Mouse (Mus musculus) megakaryocyte, embryonic 14.5 days (primary cell): ENCODE data around the gene Srgn. TPM values are rescaled to one million over a fixed set of nuclear protein-coding genes. Genes with fewer than 3 reads are reported as not detected.
A peak's percentile ranks its signal among the peaks of the same experiment; 100 is the strongest.

Source experiments
- H3K27me3 ChIP-seq: replicated peaks from 2 replicates; pipeline ENCODE3; 2012; ENCODE audit warnings: inconsistent platforms
- H3K36me3 ChIP-seq: replicated peaks from 2 replicates; pipeline ENCODE3; 2012; ENCODE audit warnings: low read length, inconsistent platforms, mixed read lengths
- H3K4me1 ChIP-seq: 2 replicates; pipeline ENCODE4 v1.6.1; 2012; ENCODE audit warnings: inconsistent platforms
- H3K4me3 ChIP-seq: replicated peaks from 2 replicates; pipeline ENCODE3; 2012; ENCODE audit warnings: moderate library complexity, mild to moderate bottlenecking, inconsistent platforms
- H3K9me3 ChIP-seq: 2 replicates; pipeline ENCODE4 v1.6.1; 2012; ENCODE audit warnings: inconsistent platforms
- FLI1 ChIP-seq: IDR thresholded peaks from 2 replicates; pipeline ENCODE4 v1.6.1; 2012; ENCODE audit warnings: low read length, inconsistent platforms, mixed read lengths
- GATA1 ChIP-seq: IDR thresholded peaks from 3 replicates; pipeline ENCODE4 v1.6.1; 2012; ENCODE audit warnings: mixed read lengths, low read length, inconsistent platforms, borderline replicate concordance
- polyA plus RNA-seq: library from polyadenylated mRNA; stranded (reverse); fragments of >175 nt; gene quantifications from 2 replicates; pipeline ENCODE4 v1.2.3, GENCODE M21; 2012; ENCODE audit warnings: low replicate concordance; ENCODE audit not compliant: insufficient read depth

Srgn gene
- polyA plus RNA-seq, 1 experiment, result 696 TPM

GRCm38 (mm10) chr10:62532832-62533231 lies 5.6 kb upstream of the Srgn start:
- Histone ChIP-seq H3K9me3 (no peaks in the 10 kb centered on the region; the same call in 1 of the 2 replicates), H3K36me3 (no peaks in the 10 kb centered on the region), H3K4me1 (peaks cover 68% of the 10 kb centered on the region), H3K4me3 (no peak overlapping the region), H3K27me3 (peaks cover 6% of the 10 kb centered on the region)
- TF ChIP-seq FLI1 (no peak), GATA1 (no peak)

- Histone ChIP-seq H3K9me3 (no peaks in the 10 kb centered on the region), H3K36me3 (no peaks in the 10 kb centered on the region), H3K27me3 (peaks cover 4% of the 10 kb centered on the region), H3K4me1 (peaks cover 73% of the 10 kb centered on the region), H3K4me3 (no peak overlapping the region)
- TF ChIP-seq FLI1 (no peak), GATA1 (no peak)
Observed at GRCm38 (mm10) chr10:62530183-62530582, 2.9 kb upstream of the Srgn start.

- peak overlapping the region; percentile 1 for H3K4me3 ChIP-seq
- H3K36me3 ChIP-seq, result no peaks in the 10 kb centered on the region
- peaks cover 81% of the 10 kb centered on the region for H3K4me1 ChIP-seq
- H3K9me3 ChIP-seq, result no peaks in the 10 kb centered on the region
- H3K27me3 ChIP-seq, result no peaks in the 10 kb centered on the region
- no peak for TF ChIP-seq GATA1
- TF ChIP-seq FLI1, result no peak
Observed at GRCm38 (mm10) chr10:62522346-62522950, 4.8 kb downstream of the Srgn start.

- no peak for TF ChIP-seq FLI1
- TF ChIP-seq GATA1, result no peak
Observed at GRCm38 (mm10) chr10:62521763-62522162, 5.5 kb downstream of the Srgn start.

DNA sequence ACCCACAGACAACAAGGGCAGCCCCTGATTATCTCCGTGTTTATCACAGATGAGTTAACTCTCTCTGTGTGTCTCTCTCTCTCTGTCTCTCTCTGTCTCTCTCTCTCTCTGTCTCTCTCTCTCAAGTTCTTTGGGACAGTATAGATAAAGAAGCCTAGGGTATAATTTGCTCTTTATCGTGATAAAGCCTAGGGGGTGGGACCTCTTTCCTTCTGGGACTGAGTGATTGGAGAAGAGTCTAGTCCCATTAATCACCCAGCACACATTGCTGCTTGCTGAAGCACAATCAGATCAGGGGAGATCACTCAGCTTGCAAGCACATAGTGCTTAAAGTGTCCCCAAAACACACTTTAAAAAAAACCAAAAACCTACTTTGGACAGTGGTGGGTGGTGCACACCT lies 6.3 kb downstream of the Srgn start:
- Histone ChIP-seq H3K36me3 (no peaks in the 10 kb centered on the region), H3K27me3 (no peaks in the 10 kb centered on the region), H3K4me3 (no peak overlapping the region), H3K9me3 (no peaks in the 10 kb centered on the region), H3K4me1 (peaks cover 76% of the 10 kb centered on the region)
- TF ChIP-seq FLI1, result no peak
- TF ChIP-seq GATA1, result no peak

More at GRCm38 (mm10) chr10:62521763-62522162, 5.5 kb downstream of the Srgn start:
- Histone ChIP-seq H3K4me3 (peak overlapping the region; percentile 20), H3K9me3 (no peaks in the 10 kb centered on the region), H3K36me3 (no peaks in the 10 kb centered on the region), H3K27me3 (no peaks in the 10 kb centered on the region), H3K4me1 (peaks cover 81% of the 10 kb centered on the region)

DNA sequence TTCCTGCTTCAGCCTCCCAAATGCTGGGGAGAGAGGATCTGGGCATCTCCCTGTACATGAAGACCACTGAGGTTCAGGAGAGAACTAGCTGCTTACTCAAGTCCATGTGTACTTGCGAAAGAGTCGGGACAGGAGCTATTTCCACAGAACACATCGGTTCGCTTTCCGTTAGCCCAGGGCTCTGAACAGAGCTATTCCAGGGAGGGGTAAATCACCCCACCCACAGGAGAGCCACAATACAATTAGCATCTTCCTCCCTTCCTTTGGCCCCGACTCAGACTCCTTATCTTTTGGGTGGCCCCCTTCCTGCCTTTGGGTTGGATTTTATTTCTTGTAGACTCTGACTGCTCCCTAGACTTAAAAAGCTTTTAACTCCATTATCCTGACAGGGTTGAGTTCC lies 9.7 kb downstream of the Srgn start:
- Histone ChIP-seq H3K4me3 (no peak overlapping the region), H3K4me1 (peaks cover 53% of the 10 kb centered on the region), H3K27me3 (no peaks in the 10 kb centered on the region), H3K9me3 (no peaks in the 10 kb centered on the region), H3K36me3 (peaks cover 3% of the 10 kb centered on the region)
- TF ChIP-seq FLI1, result no peak
- no peak for TF ChIP-seq GATA1

GRCm38 (mm10) chr10:62512855-62513254 lies 14.4 kb downstream of the Srgn start:
- Histone ChIP-seq H3K4me1 (peaks cover 52% of the 10 kb centered on the region), H3K9me3 (no peaks in the 10 kb centered on the region), H3K27me3 (no peaks in the 10 kb centered on the region), H3K4me3 (no peak overlapping the region), H3K36me3 (peaks cover 3% of the 10 kb centered on the region)
- TF ChIP-seq GATA1 (no peak), FLI1 (no peak)

DNA sequence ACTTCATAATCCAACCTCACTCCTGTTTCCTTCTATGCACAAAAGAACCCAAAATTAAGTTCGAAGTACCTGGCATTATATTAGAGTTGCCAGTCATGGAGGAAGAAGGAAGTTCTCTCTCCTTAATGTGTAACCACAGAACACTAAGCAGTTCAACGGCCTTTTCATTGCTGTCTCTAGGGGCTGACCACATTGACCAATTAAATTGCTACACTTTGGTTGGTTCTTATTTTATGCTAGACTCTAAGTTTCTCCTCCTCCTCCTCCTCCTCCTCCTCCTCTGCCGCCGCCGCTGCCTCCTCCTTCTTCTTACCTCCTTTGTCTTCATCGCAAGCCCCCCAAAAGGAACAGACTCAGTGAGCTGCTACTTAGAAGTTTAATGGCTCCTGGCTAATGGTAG lies 15.7 kb downstream of the Srgn start:
- Histone ChIP-seq H3K9me3 (no peaks in the 10 kb centered on the region), H3K4me1 (peaks cover 39% of the 10 kb centered on the region), H3K36me3 (peaks cover 3% of the 10 kb centered on the region), H3K4me3 (no peak overlapping the region), H3K27me3 (no peaks in the 10 kb centered on the region)
- no peak for TF ChIP-seq GATA1
- no peak for TF ChIP-seq FLI1

GRCm38 (mm10) chr10:62509032-62509656 lies 18.1 kb downstream of the Srgn start:
- no peak for TF ChIP-seq FLI1
- no peak for TF ChIP-seq GATA1
- peaks cover 16% of the 10 kb centered on the region for H3K36me3 ChIP-seq
- peak overlapping the region; percentile 94 for H3K4me3 ChIP-seq
- H3K9me3 ChIP-seq, result no peaks in the 10 kb centered on the region
- no peaks in the 10 kb centered on the region for H3K27me3 ChIP-seq
- peaks cover 55% of the 10 kb centered on the region for H3K4me1 ChIP-seq

DNA sequence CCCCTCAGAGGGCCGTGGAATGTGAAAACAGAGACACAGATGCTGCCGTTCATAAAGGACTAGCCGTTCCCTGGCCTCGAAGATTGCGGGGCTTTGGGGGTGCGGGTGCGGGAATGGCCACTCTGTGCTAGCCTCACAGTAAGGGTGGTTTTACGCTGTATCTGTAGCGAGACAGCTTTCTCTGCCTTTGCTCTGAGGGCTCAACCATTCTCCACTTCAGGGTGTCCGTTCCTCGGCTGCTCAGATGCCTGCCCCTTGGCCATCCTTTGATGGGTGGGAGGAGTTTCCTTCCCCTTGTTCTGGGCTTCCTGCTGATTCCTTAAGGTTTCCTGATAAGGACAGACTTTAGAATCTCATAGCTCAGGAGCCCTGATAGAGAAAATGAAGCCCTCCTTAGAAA lies 18.8 kb downstream of the Srgn start:
- Histone ChIP-seq H3K9me3 (no peaks in the 10 kb centered on the region), H3K4me3 (peak overlapping the region; percentile 94), H3K27me3 (no peaks in the 10 kb centered on the region), H3K36me3 (peaks cover 15% of the 10 kb centered on the region), H3K4me1 (peaks cover 62% of the 10 kb centered on the region)
- no peak for TF ChIP-seq GATA1
- no peak for TF ChIP-seq FLI1
